Mouse (Mus musculus) myocyte (in vitro differentiated cells): Measurements from ENCODE around the gene Ifi47.

Source experiments
- MAX ChIP-seq: IDR thresholded peaks from one replicate; pipeline ENCODE4 v1.6.1; 2011; ENCODE audit warnings: low read depth, mild to moderate bottlenecking, control low read depth
- POLR2A ChIP-seq: IDR thresholded peaks from one replicate; pipeline ENCODE4 v1.6.1; 2011; ENCODE audit warnings: low read depth, mild to moderate bottlenecking, control low read depth, moderate library complexity; ENCODE audit not compliant: insufficient read length

GRCm38 (mm10) chr11:49124169-49124568 lies 47.8 kb downstream of the Ifi47 start:
- no peak for TF ChIP-seq MAX
- TF ChIP-seq POLR2A = no peak
